Mouse (Mus musculus) heart, postnatal 0 days (tissue): ENCODE results near the gene Vil1. TPM values are rescaled to one million over a fixed set of nuclear protein-coding genes. Genes with fewer than 3 reads are reported as not detected.
A peak's percentile ranks its signal among the peaks of the same experiment; 100 is the strongest.

Experiments used
- ATAC-seq: fragments of 200-750 bp; cut with Nextera tagmentation; 2 replicates; pipeline ENCODE4 v1.8.0; 2017; ENCODE audit warnings: low read depth, moderate number of reproducible peaks, moderate library complexity; ENCODE audit not compliant: insufficient read depth
- DNase-seq: peaks from one replicate; pipeline ENCODE4 v3.0.0-alpha.2; 2016; ENCODE audit warnings: low spot score
- H3K27ac ChIP-seq: fragments of 300-500 bp; sonication (generic); 2 replicates; pipeline ENCODE4 v1.5.1; 2014; ENCODE audit warnings: low read depth, mild to moderate bottlenecking
- H3K27me3 ChIP-seq: fragments of 300-500 bp; sonication (generic); 2 replicates; pipeline ENCODE4 v1.6.1; 2014; ENCODE audit warnings: low read length, mixed read lengths; ENCODE audit not compliant: control insufficient read depth, insufficient read depth
- H3K36me3 ChIP-seq: fragments of 300-500 bp; sonication (generic); replicated peaks from 2 replicates; pipeline ENCODE4 v1.6.1; 2014; ENCODE audit warnings: low read length, mixed read lengths; ENCODE audit not compliant: control insufficient read depth, insufficient read depth
- H3K4me1 ChIP-seq: fragments of 300-500 bp; sonication (generic); 2 replicates; pipeline ENCODE4 v1.6.1; 2014; ENCODE audit warnings: antibody characterized with exemption; ENCODE audit not compliant: control insufficient read depth, insufficient read depth
- H3K4me2 ChIP-seq: fragments of 300-500 bp; sonication (generic); 2 replicates; pipeline ENCODE4 v1.6.1; 2014; ENCODE audit warnings: low read depth, mild to moderate bottlenecking, low read length, moderate library complexity
- H3K4me3 ChIP-seq: fragments of 300-500 bp; sonication (generic); 2 replicates; pipeline ENCODE4 v1.5.1; 2014; ENCODE audit warnings: low read depth, low read length
- H3K9ac ChIP-seq: fragments of 300-500 bp; sonication (generic); replicated peaks from 2 replicates; pipeline ENCODE4 v1.6.1; 2014; ENCODE audit warnings: low read depth, low read length, mixed read lengths
- H3K9me3 ChIP-seq: fragments of 300-500 bp; sonication (generic); replicated peaks from 2 replicates; pipeline ENCODE4 v1.6.1; 2016; ENCODE audit warnings: low read length; ENCODE audit not compliant: control insufficient read depth
- CTCF ChIP-seq: IDR thresholded peaks from 2 replicates; pipeline ENCODE4 v1.5.1; 2016; ENCODE audit warnings: antibody characterized with exemption, control low read depth, low read depth
- EP300 ChIP-seq: IDR thresholded peaks from 2 replicates; pipeline ENCODE4 v1.6.1; 2016; ENCODE audit warnings: antibody characterized with exemption, low read depth
- WGBS: fragments of 180-500 bp; shearing (Covaris S2); extraction: QIAGEN DNeasy Blood & Tissue Kit; methylation state at CpG from one replicate; pipeline ENCODE4 v1.1.7; 2014; 5-methylcytosine and 5-hydroxymethylcytosine counted together
- polyA plus RNA-seq: library from polyadenylated mRNA; unstranded; fragments of >200 nt; fragmentation: Nextera tagmentation; extraction: Ambion mirVana; gene quantifications from 2 replicates; pipeline ENCODE4 v1.2.1, GENCODE M21; 2015
- total RNA-seq: library from RNA; depleted of rRNA; stranded (reverse); fragments of >200 nt; gene quantifications from 2 replicates; pipeline ENCODE4 v1.2.3, GENCODE M21; 2014; ENCODE audit warnings: low replicate concordance; rRNA removed

Vil1 gene
- total RNA-seq: not detected in 2 replicates
- polyA plus RNA-seq: 0.16 and 0.36 TPM in 2 replicates

GRCm38 (mm10) chr1:74408589-74409504 lies at the start of gene Vil1:
Vil1 (plus strand) TSS chr1:74409376.
- no peak within 1 kb of the TSS for H3K27ac ChIP-seq
- H3K9ac ChIP-seq: no peak within 1 kb of the TSS
- H3K4me1 ChIP-seq: no peaks in the 10 kb centered on the region
- H3K9me3 ChIP-seq: no peaks in the 10 kb centered on the region
- 58% methylated on average over 14 of the region's 15 CpGs for WGBS
- no peak within 1 kb of the TSS for H3K4me3 ChIP-seq
- TF ChIP-seq CTCF: no peak
- TF ChIP-seq EP300: no peak
- no peaks in the 10 kb centered on the region for H3K36me3 ChIP-seq
- H3K4me2 ChIP-seq: no peak within 1 kb of the TSS
- no peaks in the 10 kb centered on the region for H3K27me3 ChIP-seq
- ATAC-seq (no peak), DNase-seq (no peak)

DNA sequence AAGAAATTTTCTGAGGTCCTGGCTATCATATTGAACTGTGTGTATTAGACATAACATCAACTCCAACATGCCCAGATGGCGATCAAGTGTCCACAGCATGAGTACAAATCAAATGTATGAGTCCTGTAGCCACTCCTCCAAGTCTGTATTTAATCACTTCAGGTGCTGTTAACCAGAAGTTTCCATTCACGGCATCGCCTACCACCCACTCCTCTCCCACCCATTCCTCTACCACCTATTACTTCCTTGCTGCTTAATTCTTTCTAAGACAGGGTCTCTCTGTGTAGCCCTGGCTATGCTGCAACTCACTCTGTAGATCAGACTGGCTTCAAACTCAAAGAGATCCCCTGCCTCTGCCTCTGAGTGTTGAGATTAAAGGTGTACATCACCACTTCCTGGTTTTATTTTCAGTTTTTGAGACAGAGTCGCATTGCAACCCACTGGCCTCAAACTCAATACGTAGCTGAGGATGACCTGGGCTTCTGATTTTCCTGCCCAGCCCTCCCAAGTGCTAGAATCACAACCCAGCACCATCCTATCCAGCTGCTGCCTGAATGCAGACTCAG lies 49.1 kb upstream of the Vil1 start:
- Histone ChIP-seq H3K36me3 (no peaks in the 10 kb centered on the region), H3K27ac (no peak overlapping the region), H3K4me3 (no peak overlapping the region), H3K9me3 (no peaks in the 10 kb centered on the region), H3K27me3 (no peaks in the 10 kb centered on the region), H3K4me1 (no peaks in the 10 kb centered on the region), H3K9ac (no peak overlapping the region), H3K4me2 (no peak overlapping the region)
- DNase-seq (no peak), ATAC-seq (no peak)
- TF ChIP-seq EP300 (no peak), CTCF (no peak)
- 74% methylated on average over 5 of the region's 5 CpGs for WGBS

GRCm38 (mm10) chr1:74361812-74362211 lies 47.4 kb upstream of the Vil1 start, which contains the start of gene Catip:
Catip (plus strand) TSS chr1:74362108.
- Histone ChIP-seq H3K36me3 (no peaks in the 10 kb centered on the region), H3K4me3 (no peak within 1 kb of the TSS), H3K9ac (no peak within 1 kb of the TSS), H3K27ac (no peak within 1 kb of the TSS), H3K4me1 (no peaks in the 10 kb centered on the region), H3K27me3 (no peaks in the 10 kb centered on the region), H3K9me3 (no peaks in the 10 kb centered on the region), H3K4me2 (no peak within 1 kb of the TSS)
- DNase-seq: peak; percentile 86
- ATAC-seq: peak; percentile 74
- WGBS: 3% methylated on average over 2 of the region's 2 CpGs
- no peak for TF ChIP-seq EP300
- peak; percentile 92 for TF ChIP-seq CTCF

DNA sequence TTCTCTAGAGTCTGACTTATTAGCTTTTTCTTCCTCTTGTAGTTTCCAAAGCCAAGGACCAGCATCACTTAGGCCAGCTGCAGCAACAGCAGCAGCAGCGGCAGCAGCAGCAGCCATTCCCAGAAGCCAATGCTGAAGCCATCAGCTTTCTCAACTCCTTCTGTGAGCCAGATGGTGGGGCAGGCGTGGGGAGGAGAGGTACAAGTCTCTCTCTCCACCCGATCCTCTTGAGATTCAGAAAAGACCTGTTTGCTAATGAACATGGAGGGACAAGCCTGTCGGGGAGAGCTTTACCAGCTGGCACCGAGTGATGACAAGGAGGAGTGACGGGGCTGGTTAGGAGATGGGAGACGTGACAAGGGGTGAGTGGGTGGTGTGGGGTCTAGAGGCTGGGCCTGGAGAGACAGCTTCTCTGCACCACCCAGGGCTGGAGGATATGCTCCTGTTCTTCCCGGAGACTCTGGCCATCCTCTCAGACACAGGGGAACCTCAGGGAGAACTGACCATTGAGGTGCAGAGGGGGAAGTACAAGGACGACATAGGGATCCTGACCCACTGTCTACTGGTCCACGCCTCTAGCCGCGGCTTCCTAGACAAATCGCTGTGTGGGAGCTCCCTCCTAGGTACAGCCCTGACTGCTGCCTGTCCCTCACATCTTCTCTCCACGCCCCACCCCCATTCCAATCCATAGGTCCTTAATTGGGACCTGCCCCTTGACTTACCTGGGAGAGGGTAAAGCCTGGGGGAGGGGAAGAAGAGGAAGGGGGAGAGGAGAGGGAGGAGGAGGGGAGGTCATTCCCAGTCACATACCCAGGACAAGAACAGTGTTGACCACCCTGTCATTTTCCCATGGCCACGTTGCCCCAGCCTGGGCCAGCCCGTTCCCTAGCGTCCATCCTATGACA lies 46.6 kb upstream of the Vil1 start:
- 49% methylated on average over 17 of the region's 17 CpGs for WGBS
- Histone ChIP-seq H3K4me2 (no peak overlapping the region), H3K27me3 (no peaks in the 10 kb centered on the region), H3K9me3 (no peaks in the 10 kb centered on the region), H3K27ac (no peak overlapping the region), H3K36me3 (no peaks in the 10 kb centered on the region), H3K4me1 (no peaks in the 10 kb centered on the region), H3K9ac (no peak overlapping the region), H3K4me3 (no peak overlapping the region)
- DNase-seq: no peak
- no peak for ATAC-seq
- TF ChIP-seq CTCF: no peak
- TF ChIP-seq EP300: no peak

GRCm38 (mm10) chr1:74363437-74363836 lies 45.7 kb upstream of the Vil1 start:
- Histone ChIP-seq H3K9me3 (no peaks in the 10 kb centered on the region), H3K4me1 (no peaks in the 10 kb centered on the region), H3K27me3 (no peaks in the 10 kb centered on the region), H3K36me3 (no peaks in the 10 kb centered on the region), H3K27ac (peak overlapping the region; percentile 13; the same call in 1 of the 2 replicates), H3K4me2 (no peak overlapping the region), H3K4me3 (no peak overlapping the region), H3K9ac (no peak overlapping the region)
- no peak for DNase-seq
- ATAC-seq: no peak
- TF ChIP-seq CTCF: no peak
- WGBS: 53% methylated on average over 5 of the region's 5 CpGs
